Mouse (Mus musculus) midbrain, postnatal 0 days (tissue): Measurements from ENCODE around the gene Pakap. TPM values are rescaled to one million over a fixed set of nuclear protein-coding genes. Genes with fewer than 3 reads are reported as not detected.

Experiments used
- ATAC-seq: fragments of 200-750 bp; cut with Nextera tagmentation; 2 replicates; pipeline ENCODE4 v1.8.0; 2017; ENCODE audit warnings: moderate number of reproducible peaks, mild to moderate bottlenecking, moderate TSS enrichment, moderate library complexity; ENCODE audit not compliant: low FRiP score
- DNase-seq: peaks from one replicate; pipeline ENCODE4 v3.0.0-alpha.2; 2015; ENCODE audit warnings: low spot score
- H3K27ac ChIP-seq: fragments of 300-500 bp; sonication (generic); 2 replicates; pipeline ENCODE4 v1.5.1; 2014; ENCODE audit warnings: low read depth, mild to moderate bottlenecking, low read length, mixed read lengths
- H3K27me3 ChIP-seq: fragments of 300-500 bp; sonication (generic); 2 replicates; pipeline ENCODE4 v1.6.1; 2014; ENCODE audit warnings: low read length, control low read depth, mixed read lengths; ENCODE audit not compliant: insufficient read depth
- H3K36me3 ChIP-seq: fragments of 300-500 bp; sonication (generic); 2 replicates; pipeline ENCODE4 v1.6.1; 2014; ENCODE audit warnings: low read length, control low read depth, mixed read lengths; ENCODE audit not compliant: insufficient read depth
- H3K4me1 ChIP-seq: fragments of 300-500 bp; sonication (generic); 2 replicates; pipeline ENCODE4 v1.6.1; 2014; ENCODE audit warnings: mild to moderate bottlenecking, control low read depth, antibody characterized with exemption, low read length, mixed read lengths; ENCODE audit not compliant: insufficient read depth
- H3K4me2 ChIP-seq: fragments of 300-500 bp; sonication (generic); 2 replicates; pipeline ENCODE4 v1.6.1; 2014; ENCODE audit warnings: low read depth, mild to moderate bottlenecking, low read length, mixed read lengths; ENCODE audit not compliant: poor library complexity, severe bottlenecking
- H3K4me3 ChIP-seq: fragments of 300-500 bp; sonication (generic); 2 replicates; pipeline ENCODE4 v1.5.1; 2014; ENCODE audit warnings: low read depth, mild to moderate bottlenecking, low read length, moderate library complexity
- H3K9ac ChIP-seq: fragments of 300-500 bp; sonication (generic); replicated peaks from 2 replicates; pipeline ENCODE4 v1.6.1; 2014; ENCODE audit warnings: mild to moderate bottlenecking, low read length, moderate library complexity, mixed read lengths; ENCODE audit not compliant: poor library complexity, severe bottlenecking
- H3K9me3 ChIP-seq: fragments of 300-500 bp; sonication (generic); 2 replicates; pipeline ENCODE4 v1.6.1; 2016; ENCODE audit warnings: low read length, control low read depth
- CTCF ChIP-seq: IDR thresholded peaks from 2 replicates; pipeline ENCODE4 v1.5.1; 2016; ENCODE audit warnings: antibody characterized with exemption, mild to moderate bottlenecking
- WGBS: fragments of 180-500 bp; shearing (Covaris S2); extraction: QIAGEN DNeasy Blood & Tissue Kit; methylation state at CpG from one replicate; pipeline ENCODE4 v1.1.7; 2014; 5-methylcytosine and 5-hydroxymethylcytosine counted together
- polyA plus RNA-seq: library from polyadenylated mRNA; unstranded; fragments of >200 nt; fragmentation: Nextera tagmentation; extraction: Ambion mirVana; gene quantifications from 2 replicates; pipeline ENCODE4 v1.2.1, GENCODE M21; 2015
- total RNA-seq: library from RNA; depleted of rRNA; stranded (reverse); fragments of >200 nt; gene quantifications from 2 replicates; pipeline ENCODE4 v1.2.3, GENCODE M21; 2014

The Pakap gene
- total and polyA plus RNA-seq, 2 experiments from 2014 or later = 8.4 to 13.5 TPM

DNA sequence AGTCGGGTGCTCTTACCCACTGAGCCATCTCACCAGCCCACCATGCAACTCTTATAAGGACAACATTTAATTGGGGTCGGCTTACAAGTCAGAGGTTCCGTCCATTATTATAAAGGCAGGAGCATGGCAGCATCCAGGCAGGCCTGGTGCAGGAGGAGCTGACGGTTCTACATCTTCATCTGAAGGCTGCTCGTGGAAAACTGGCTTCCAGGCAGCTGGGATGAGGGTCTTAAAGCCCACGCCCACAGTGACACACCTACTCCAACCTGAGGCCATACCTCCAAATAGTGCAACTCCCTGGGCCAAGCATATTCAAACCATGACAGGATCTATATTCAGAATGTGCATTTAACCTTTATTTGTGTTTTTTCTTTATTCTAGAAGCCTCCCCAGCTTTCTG is 286.2 kb downstream of the Pakap start:
- WGBS = 86% methylated on average over 6 of the region's 6 CpGs
- no peak for TF ChIP-seq CTCF
- Histone ChIP-seq H3K9me3 (no peaks in the 10 kb centered on the region), H3K36me3 (peaks cover 17% of the 10 kb centered on the region), H3K4me3 (no peak overlapping the region), H3K9ac (no peak overlapping the region), H3K27me3 (no peaks in the 10 kb centered on the region), H3K4me2 (no peak overlapping the region), H3K4me1 (no peaks in the 10 kb centered on the region), H3K27ac (no peak overlapping the region)
- ATAC-seq = no peak
- no peak for DNase-seq

DNA sequence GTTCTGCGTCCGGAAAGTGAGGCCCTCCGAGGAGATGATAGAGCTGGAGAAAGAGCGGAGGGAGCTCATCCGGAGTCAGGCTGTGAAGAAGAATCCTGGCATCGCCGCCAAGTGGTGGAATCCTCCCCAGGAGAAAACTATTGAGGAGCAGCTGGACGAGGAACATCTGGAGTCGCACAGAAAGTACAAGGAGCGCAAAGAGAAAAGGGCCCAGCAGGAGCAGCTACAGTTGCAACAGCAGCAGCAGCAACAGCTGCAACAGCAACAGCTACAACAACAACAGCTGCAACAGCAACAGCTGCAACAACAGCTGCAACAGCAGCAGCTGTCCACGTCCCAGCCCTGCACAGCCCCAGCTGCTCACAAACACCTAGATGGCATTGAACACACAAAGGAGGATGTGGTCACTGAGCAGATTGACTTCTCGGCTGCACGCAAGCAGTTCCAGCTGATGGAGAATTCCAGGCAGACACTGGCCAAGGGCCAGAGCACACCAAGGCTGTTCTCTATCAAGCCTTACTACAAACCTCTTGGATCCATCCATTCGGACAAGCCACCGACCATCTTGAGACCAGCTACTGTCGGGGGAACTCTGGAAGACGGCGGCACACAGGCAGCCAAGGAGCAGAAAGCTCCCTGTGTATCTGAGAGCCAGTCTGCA is 287.4 kb downstream of the Pakap start:
- Histone ChIP-seq H3K36me3 (peaks cover 17% of the 10 kb centered on the region), H3K4me2 (no peak overlapping the region), H3K27me3 (no peaks in the 10 kb centered on the region), H3K4me1 (no peaks in the 10 kb centered on the region), H3K9me3 (no peaks in the 10 kb centered on the region), H3K9ac (no peak overlapping the region), H3K27ac (no peak overlapping the region), H3K4me3 (no peak overlapping the region)
- ATAC-seq (no peak), DNase-seq (no peak)
- 89% methylated on average over 18 of the region's 18 CpGs for WGBS
- no peak for TF ChIP-seq CTCF

DNA sequence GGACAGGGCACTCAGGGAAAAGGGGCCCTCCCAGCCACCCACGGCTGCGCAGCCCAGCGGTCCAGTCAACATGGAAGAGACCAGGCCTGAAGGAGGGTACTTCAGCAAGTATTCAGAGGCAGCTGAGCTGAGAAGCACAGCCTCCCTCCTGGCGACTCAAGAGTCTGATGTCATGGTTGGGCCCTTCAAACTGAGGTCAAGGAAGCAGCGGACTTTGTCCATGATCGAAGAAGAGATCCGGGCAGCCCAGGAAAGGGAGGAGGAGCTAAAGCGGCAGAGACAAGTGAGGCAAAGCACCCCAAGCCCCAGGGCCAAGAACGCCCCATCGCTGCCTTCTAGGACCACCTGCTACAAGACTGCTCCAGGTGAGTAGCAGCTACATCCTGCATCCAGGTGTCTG is 288.7 kb downstream of the Pakap start:
- WGBS = 95% methylated on average over 10 of the region's 10 CpGs
- ATAC-seq = no peak
- TF ChIP-seq CTCF = no peak
- H3K4me2 ChIP-seq = no peak overlapping the region
- no peaks in the 10 kb centered on the region for H3K4me1 ChIP-seq
- DNase-seq = no peak
- H3K9ac ChIP-seq = no peak overlapping the region
- no peak overlapping the region for H3K4me3 ChIP-seq
- no peak overlapping the region for H3K27ac ChIP-seq
- H3K36me3 ChIP-seq = peaks cover 17% of the 10 kb centered on the region
- no peaks in the 10 kb centered on the region for H3K27me3 ChIP-seq
- no peaks in the 10 kb centered on the region for H3K9me3 ChIP-seq

DNA sequence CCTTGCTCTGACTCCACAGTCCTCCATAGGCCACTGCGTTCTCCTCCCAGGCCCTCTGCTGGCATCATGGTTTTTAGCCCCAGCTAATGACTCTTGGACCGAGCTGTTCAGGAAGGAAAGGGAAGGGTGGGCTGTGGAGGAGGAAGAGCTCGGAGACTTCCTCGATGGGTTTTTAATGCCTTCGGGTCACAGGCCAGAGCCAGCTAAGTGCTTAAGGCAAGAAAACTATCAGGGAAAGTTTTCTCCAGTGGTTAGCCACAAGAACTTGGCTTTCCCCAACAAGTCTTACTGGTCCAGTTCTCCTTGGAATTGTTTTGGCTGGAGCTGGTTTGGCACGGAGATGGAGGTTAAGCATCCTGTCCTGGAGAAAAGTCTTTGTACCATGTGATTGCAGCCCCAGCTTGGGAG is 292.2 kb downstream of the Pakap start:
- H3K9ac ChIP-seq = no peak overlapping the region

DNA sequence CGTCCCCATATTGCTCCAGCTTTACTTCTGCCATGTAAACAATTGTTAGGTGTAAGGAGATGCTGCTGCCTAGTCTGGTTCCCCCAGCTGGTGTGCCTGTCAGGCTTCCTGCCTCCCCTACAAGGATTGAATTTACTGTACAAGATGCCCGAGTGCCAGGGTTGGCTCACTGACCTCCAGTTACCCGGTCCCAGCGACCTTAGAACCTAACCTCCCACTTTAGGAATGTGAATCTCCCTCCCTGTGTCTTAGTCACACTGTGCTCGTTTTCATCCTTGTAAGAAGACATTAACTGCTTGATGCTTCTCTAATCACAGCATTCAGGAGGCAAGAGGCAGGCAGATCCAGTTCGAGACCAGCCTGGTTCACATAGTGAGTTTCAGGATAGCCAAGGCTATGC is 293.2 kb downstream of the Pakap start:
- DNase-seq (no peak), ATAC-seq (no peak)
- WGBS = 88% methylated on average over 6 of the region's 6 CpGs
- H3K4me3 ChIP-seq = no peak overlapping the region
- H3K9me3 ChIP-seq = no peaks in the 10 kb centered on the region
- no peaks in the 10 kb centered on the region for H3K27me3 ChIP-seq
- 0 out of 2 replicates have a peak, but pooled peaks cover 3% of the 10 kb centered on the region for H3K4me1 ChIP-seq
- TF ChIP-seq CTCF = no peak
- no peak overlapping the region for H3K4me2 ChIP-seq
- peaks cover 8% of the 10 kb centered on the region for H3K36me3 ChIP-seq
- H3K9ac ChIP-seq = no peak overlapping the region
- no peak overlapping the region for H3K27ac ChIP-seq

More for the DNA sequence above, 292.2 kb downstream of the Pakap start:
- DNase-seq (no peak), ATAC-seq (no peak)
- 91% methylated on average over 6 of the region's 6 CpGs for WGBS
- no peaks in the 10 kb centered on the region for H3K27me3 ChIP-seq
- no peak overlapping the region for H3K4me2 ChIP-seq
- no peaks in the 10 kb centered on the region for H3K9me3 ChIP-seq
- no peak for TF ChIP-seq CTCF
- no peak overlapping the region for H3K4me3 ChIP-seq
- peaks cover 15% of the 10 kb centered on the region for H3K36me3 ChIP-seq
- no peak overlapping the region for H3K27ac ChIP-seq
- no peaks in the 10 kb centered on the region for H3K4me1 ChIP-seq

DNA sequence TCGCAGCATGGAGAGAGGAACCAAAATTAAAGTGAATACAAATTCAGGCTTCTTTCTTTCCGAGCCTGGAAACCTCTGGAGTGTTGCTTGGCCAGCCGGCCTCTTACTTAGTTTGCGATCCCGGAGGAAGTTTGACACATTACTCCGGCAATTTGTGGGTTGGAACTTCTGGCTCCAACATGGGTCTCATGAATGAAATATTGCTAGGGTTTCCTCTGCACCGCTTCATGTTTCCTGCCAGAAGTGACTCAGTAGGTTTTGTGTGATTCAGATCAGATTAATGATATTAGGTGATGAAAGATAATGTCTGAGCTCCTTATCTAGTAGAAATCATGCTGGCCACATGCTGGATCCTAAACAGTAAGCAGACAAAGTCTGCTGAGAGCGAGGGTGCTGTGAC is 293.9 kb downstream of the Pakap start:
- no peaks in the 10 kb centered on the region for H3K27me3 ChIP-seq
- H3K9ac ChIP-seq = no peak overlapping the region
- H3K4me2 ChIP-seq = no peak overlapping the region
- no peak for DNase-seq
- peaks cover 1% of the 10 kb centered on the region; the same call in 1 of the 2 replicates for H3K36me3 ChIP-seq
- no peak overlapping the region for H3K4me3 ChIP-seq
- 0 out of 2 replicates have a peak, but pooled peaks cover 3% of the 10 kb centered on the region for H3K4me1 ChIP-seq
- no peak for TF ChIP-seq CTCF
- no peak for ATAC-seq
- no peak overlapping the region for H3K27ac ChIP-seq
- H3K9me3 ChIP-seq = no peaks in the 10 kb centered on the region
- WGBS = 90% methylated on average over 8 of the region's 8 CpGs
